Mouse (Mus musculus): ENCODE results near the gene Akr1c12. TPM values are rescaled to one million over a fixed set of nuclear protein-coding genes. Genes with fewer than 3 reads are reported as not detected.

Akr1c12 gene
- polyA plus RNA-seq, 1 experiment from 2014 or later = 0.27 TPM

GRCm38 (mm10) chr13:4228441-4228840, 50.8 kb downstream of the Akr1c12 start, which contains the start of gene Akr1c19:
Gene Akr1c19, plus strand, starts transcription at chr13:4228700.
- 72% methylated on average over 1 of the region's 1 CpGs for WGBS

More at GRCm38 (mm10) chr13:4228441-4228840, 50.8 kb downstream of the Akr1c12 start, which contains the start of gene Akr1c19:
- no peak for DNase-seq (ENCODE audit: low spot score)
- no peaks in the 10 kb centered on the region for H3K9me3 ChIP-seq (replicated peaks; ENCODE audit: control insufficient read depth, low read length)
- no peaks in the 10 kb centered on the region for H3K27me3 ChIP-seq (replicated peaks; ENCODE audit: control insufficient read depth, insufficient read depth, low read length)
- H3K4me3 ChIP-seq (ENCODE audit: low read depth, low read length) = no peak within 1 kb of the TSS
- H3K4me1 ChIP-seq (ENCODE audit: control insufficient read depth, insufficient read depth, low read length) = no peaks in the 10 kb centered on the region
- no peak within 1 kb of the TSS for H3K9ac ChIP-seq (ENCODE audit: low read length)
- no peak for ATAC-seq
- no peak within 1 kb of the TSS for H3K27ac ChIP-seq (ENCODE audit: low read depth, low read length)
- no peaks in the 10 kb centered on the region for H3K36me3 ChIP-seq (ENCODE audit: control insufficient read depth, insufficient read depth, low read length)
- H3K4me2 ChIP-seq (ENCODE audit: low read length) = no peak within 1 kb of the TSS

Other genes starting within 250 kb of the Akr1c12 start
- gene Akr1c14, start 230.4 kb downstream of the Akr1c12 start, polyA plus RNA-seq (2014; fragmentation: Nextera tagmentation; extraction: Ambion mirVana) = 0.67 and 0.90 TPM in 2 replicates
- 0.20 TPM in 1 of 2 replicates, not detected in the other for gene Akr1c18, start 128.8 kb downstream of the Akr1c12 start, polyA plus RNA-seq (2014; fragmentation: Nextera tagmentation; extraction: Ambion mirVana)
- gene Akr1c13, start 88.3 kb downstream of the Akr1c12 start, polyA plus RNA-seq (2014; fragmentation: Nextera tagmentation; extraction: Ambion mirVana) = 2.4 TPM in 2 replicates
- gene Akr1c19, start 50.7 kb downstream of the Akr1c12 start, polyA plus RNA-seq (2014; fragmentation: Nextera tagmentation; extraction: Ambion mirVana) = 6.1 and 6.4 TPM in 2 replicates
- gene Akr1c6, start 154.9 kb upstream of the Akr1c12 start, polyA plus RNA-seq (2014; fragmentation: Nextera tagmentation; extraction: Ambion mirVana) = not detected in 2 replicates
- not detected in 2 replicates for gene Akr1c20, start 243.9 kb upstream of the Akr1c12 start, polyA plus RNA-seq (2014; fragmentation: Nextera tagmentation; extraction: Ambion mirVana)